Mouse (Mus musculus) olfactory bulb, adult 2 months (tissue): Measurements from ENCODE around the gene Sugp2.

Experiments used
- CTCF ChIP-seq: fragments of 200-500 bp; IDR thresholded peaks from 2 replicates; pipeline ENCODE4 v1.5.1; 2012; ENCODE audit warnings: low read depth, mild to moderate bottlenecking, low read length, moderate library complexity; ENCODE audit not compliant: insufficient read depth
- POLR2A ChIP-seq: fragments of 200-500 bp; IDR thresholded peaks from 2 replicates; pipeline ENCODE4 v1.6.1; 2012; ENCODE audit warnings: mild to moderate bottlenecking, low read depth, low read length, moderate library complexity; ENCODE audit not compliant: insufficient read depth

DNA sequence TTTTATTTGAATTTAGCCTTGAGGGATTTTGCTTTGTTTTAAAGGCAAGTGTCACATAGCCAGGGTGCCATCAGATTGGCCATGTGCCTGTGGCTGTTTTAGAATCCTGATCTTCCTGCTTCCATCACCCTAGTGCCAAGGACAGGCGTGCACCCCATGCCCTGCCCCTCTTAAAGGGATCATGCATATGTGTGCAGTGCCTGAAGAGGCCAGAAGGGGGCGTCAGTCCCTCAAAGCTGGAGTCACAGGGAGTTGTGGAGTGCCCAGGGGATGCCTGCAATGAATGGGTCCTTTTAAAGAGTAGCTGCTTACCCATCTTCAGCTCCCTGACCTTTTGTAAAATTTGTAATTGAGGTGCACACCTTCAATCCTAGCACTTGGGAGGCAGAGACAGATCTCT lies 75.3 kb downstream of the Sugp2 start:
- TF ChIP-seq CTCF (peak; percentile 54; the same call in 1 of the 2 replicates), POLR2A (no peak)
